Mouse (Mus musculus): ENCODE results near the gene Mto1.

The Mto1 gene

GRCm38 (mm10) chr9:78447973-78448873 lies at the start of gene Mto1, which contains the start of gene Gm17324:
TSS of gene Mto1 (plus strand) at chr9:78448208.
TSS of gene Gm17324 (minus strand) at chr9:78448786.
- no peak for TF ChIP-seq CTCF (conservative IDR thresholded peaks at IDR 0.05; ENCODE audit: low read length)
- TF ChIP-seq NANOG (IDR thresholded peaks at IDR 0.05; ENCODE audit: borderline replicate concordance, low read length) = no peak
- TF ChIP-seq POU5F1 (IDR thresholded peaks at IDR 0.05; ENCODE audit: borderline replicate concordance, low read length) = no peak
- Histone ChIP-seq H3K4me1 (replicated peaks; ENCODE audit: low read depth, low read length) (peaks cover 29% of the 10 kb centered on the region), H3K27me3 (ENCODE audit: insufficient read depth, low read length) (peaks cover 30% of the 10 kb centered on the region), H3K36me3 (ENCODE audit: insufficient read depth, low read length) (peaks cover 39% of the 10 kb centered on the region), H3K4me3 (replicated peaks; ENCODE audit: low read length) (peak within 1 kb of the TSS; percentile 99), H3K9me3 (ENCODE audit: low read length) (no peaks in the 10 kb centered on the region)

- Histone ChIP-seq H3K36me3 (ENCODE audit: insufficient read depth, low read length) (peaks cover 53% of the 10 kb centered on the region), H3K4me3 (replicated peaks; ENCODE audit: low read length) (no peak overlapping the region)
- TF ChIP-seq CTCF (conservative IDR thresholded peaks at IDR 0.05; ENCODE audit: low read length) (no peak), NANOG (IDR thresholded peaks at IDR 0.05; ENCODE audit: borderline replicate concordance, low read length) (no peak), POU5F1 (IDR thresholded peaks at IDR 0.05; ENCODE audit: borderline replicate concordance, low read length) (no peak)
Observed at GRCm38 (mm10) chr9:78400570-78400969, 47.4 kb upstream of the Mto1 start.

GRCm38 (mm10) chr9:78401596-78401995 lies 46.4 kb upstream of the Mto1 start:
- TF ChIP-seq POU5F1 (IDR thresholded peaks at IDR 0.05; ENCODE audit: borderline replicate concordance, low read length) (no peak), NANOG (IDR thresholded peaks at IDR 0.05; ENCODE audit: borderline replicate concordance, low read length) (no peak), CTCF (conservative IDR thresholded peaks at IDR 0.05; ENCODE audit: low read length) (no peak)
- H3K27me3 ChIP-seq (ENCODE audit: insufficient read depth, low read length) = peaks cover 9% of the 10 kb centered on the region
- no peak overlapping the region for H3K4me3 ChIP-seq (replicated peaks; ENCODE audit: low read length)

More at GRCm38 (mm10) chr9:78400570-78400969, 47.4 kb upstream of the Mto1 start:
- peaks cover 20% of the 10 kb centered on the region for H3K4me1 ChIP-seq (replicated peaks; ENCODE audit: low read depth, low read length)
- H3K27me3 ChIP-seq (ENCODE audit: insufficient read depth, low read length) = peaks cover 17% of the 10 kb centered on the region
- H3K9me3 ChIP-seq (ENCODE audit: low read length) = no peaks in the 10 kb centered on the region

GRCm38 (mm10) chr9:78427362-78427781 lies 20.6 kb upstream of the Mto1 start:
- TF ChIP-seq NANOG (IDR thresholded peaks at IDR 0.05; ENCODE audit: borderline replicate concordance, low read length) (no peak), POU5F1 (IDR thresholded peaks at IDR 0.05; ENCODE audit: borderline replicate concordance, low read length) (no peak), CTCF (conservative IDR thresholded peaks at IDR 0.05; ENCODE audit: low read length) (no peak)
- Histone ChIP-seq H3K36me3 (ENCODE audit: insufficient read depth, low read length) (peaks cover 13% of the 10 kb centered on the region), H3K9me3 (ENCODE audit: low read length) (no peaks in the 10 kb centered on the region), H3K4me3 (replicated peaks; ENCODE audit: low read length) (peak overlapping the region; percentile 70), H3K4me1 (replicated peaks; ENCODE audit: low read depth, low read length) (peaks cover 18% of the 10 kb centered on the region), H3K27me3 (ENCODE audit: insufficient read depth, low read length) (peaks cover 12% of the 10 kb centered on the region)

More at GRCm38 (mm10) chr9:78401596-78401995, 46.4 kb upstream of the Mto1 start:
- Histone ChIP-seq H3K36me3 (ENCODE audit: insufficient read depth, low read length) (peaks cover 61% of the 10 kb centered on the region), H3K9me3 (ENCODE audit: low read length) (no peaks in the 10 kb centered on the region), H3K4me1 (replicated peaks; ENCODE audit: low read depth, low read length) (peaks cover 15% of the 10 kb centered on the region)

GRCm38 (mm10) chr9:78428185-78428584 lies 19.8 kb upstream of the Mto1 start:
- H3K9me3 ChIP-seq (ENCODE audit: low read length) = no peaks in the 10 kb centered on the region

GRCm38 (mm10) chr9:78428870-78429432 lies 19.1 kb upstream of the Mto1 start:
- peaks cover 9% of the 10 kb centered on the region for H3K36me3 ChIP-seq (ENCODE audit: insufficient read depth, low read length)
- peaks cover 12% of the 10 kb centered on the region for H3K27me3 ChIP-seq (ENCODE audit: insufficient read depth, low read length)
- no peaks in the 10 kb centered on the region for H3K9me3 ChIP-seq (ENCODE audit: low read length)
- no peak overlapping the region for H3K4me3 ChIP-seq (replicated peaks; ENCODE audit: low read length)
- H3K4me1 ChIP-seq (replicated peaks; ENCODE audit: low read depth, low read length) = peaks cover 21% of the 10 kb centered on the region
- TF ChIP-seq NANOG (IDR thresholded peaks at IDR 0.05; ENCODE audit: borderline replicate concordance, low read length) (no peak), POU5F1 (IDR thresholded peaks at IDR 0.05; ENCODE audit: borderline replicate concordance, low read length) (no peak), CTCF (conservative IDR thresholded peaks at IDR 0.05; ENCODE audit: low read length) (no peak)

More at GRCm38 (mm10) chr9:78428185-78428584, 19.8 kb upstream of the Mto1 start:
- Histone ChIP-seq H3K36me3 (ENCODE audit: insufficient read depth, low read length) (peaks cover 13% of the 10 kb centered on the region), H3K27me3 (ENCODE audit: insufficient read depth, low read length) (peaks cover 12% of the 10 kb centered on the region), H3K4me3 (replicated peaks; ENCODE audit: low read length) (0 out of 2 replicates have a peak overlapping the region, but pooled peaks have one; percentile 70), H3K4me1 (replicated peaks; ENCODE audit: low read depth, low read length) (peaks cover 21% of the 10 kb centered on the region)
- no peak for TF ChIP-seq CTCF (conservative IDR thresholded peaks at IDR 0.05; ENCODE audit: low read length)

GRCm38 (mm10) chr9:78429551-78429950 lies 18.5 kb upstream of the Mto1 start:
- H3K27me3 ChIP-seq (ENCODE audit: insufficient read depth, low read length) = peaks cover 12% of the 10 kb centered on the region
- H3K4me3 ChIP-seq (replicated peaks; ENCODE audit: low read length) = no peak overlapping the region
- 0 out of 2 replicates have a peak, but pooled peaks cover 3% of the 10 kb centered on the region for H3K36me3 ChIP-seq (ENCODE audit: insufficient read depth, low read length)
- TF ChIP-seq POU5F1 (IDR thresholded peaks at IDR 0.05; ENCODE audit: borderline replicate concordance, low read length) (no peak), CTCF (conservative IDR thresholded peaks at IDR 0.05; ENCODE audit: low read length) (no peak), NANOG (IDR thresholded peaks at IDR 0.05; ENCODE audit: borderline replicate concordance, low read length) (no peak)
- H3K9me3 ChIP-seq (ENCODE audit: low read length) = no peaks in the 10 kb centered on the region
- peaks cover 21% of the 10 kb centered on the region for H3K4me1 ChIP-seq (replicated peaks; ENCODE audit: low read depth, low read length)

- Histone ChIP-seq H3K27me3 (ENCODE audit: insufficient read depth, low read length) (peaks cover 12% of the 10 kb centered on the region), H3K4me3 (replicated peaks; ENCODE audit: low read length) (no peak overlapping the region), H3K9me3 (ENCODE audit: low read length) (no peaks in the 10 kb centered on the region), H3K4me1 (replicated peaks; ENCODE audit: low read depth, low read length) (peaks cover 21% of the 10 kb centered on the region), H3K36me3 (ENCODE audit: insufficient read depth, low read length) (no peaks in the 10 kb centered on the region)
- TF ChIP-seq NANOG (IDR thresholded peaks at IDR 0.05; ENCODE audit: borderline replicate concordance, low read length) = no peak
- TF ChIP-seq CTCF (conservative IDR thresholded peaks at IDR 0.05; ENCODE audit: low read length) = no peak
- TF ChIP-seq POU5F1 (IDR thresholded peaks at IDR 0.05; ENCODE audit: borderline replicate concordance, low read length) = no peak
Observed at GRCm38 (mm10) chr9:78430486-78430885, 17.5 kb upstream of the Mto1 start.

Data from E14TG2a.4 (cell line).